Mouse (Mus musculus) left cerebral cortex, postnatal 25 days (tissue): Measurements from ENCODE around the gene Adarb1. TPM values are rescaled to one million over a fixed set of nuclear protein-coding genes. Genes with fewer than 3 reads are reported as not detected.
A peak's percentile ranks its signal among the peaks of the same experiment; 100 is the strongest.

Experiments used
- DNase-seq, 2 experiments: peaks; one replicate each; pipeline ENCODE4 v3.0.0; 2022; ENCODE audit warnings: low spot score in 2 of 2, mixed read lengths in 1 of 2
- intact Hi-C: fragments of 180-260 bp; cut with DNase I; formaldehyde crosslinking; loops from one replicate; pipeline ENCODE4 v1.15.1; 2025
- total RNA-seq, 2 experiments: library from RNA; stranded (reverse); gene quantifications; 2 replicates each; pipeline ENCODE4 v1.2.3; 2021

Adarb1 gene
- total RNA-seq, 2 experiments from 2014 or later: 123 to 147 TPM

- intact Hi-C loops: loop anchor here (5.0 kb wide), 1 partner anchor 44 kb away; no protein-coding TSS in a partner anchor
- DNase-seq: peak in 1 of 2 experiments; percentile 42
Measured at GRCm38 (mm10) chr10:77251223-77251783, 166.8 kb downstream of the Adarb1 start.

- intact Hi-C loops: no loop called here
- no peak for DNase-seq
Measured at GRCm38 (mm10) chr10:77247707-77248106, 170.4 kb downstream of the Adarb1 start.

- intact Hi-C loops: no loop called here
- DNase-seq: no peak
Measured at GRCm38 (mm10) chr10:77247048-77247447, 171.0 kb downstream of the Adarb1 start.

DNA sequence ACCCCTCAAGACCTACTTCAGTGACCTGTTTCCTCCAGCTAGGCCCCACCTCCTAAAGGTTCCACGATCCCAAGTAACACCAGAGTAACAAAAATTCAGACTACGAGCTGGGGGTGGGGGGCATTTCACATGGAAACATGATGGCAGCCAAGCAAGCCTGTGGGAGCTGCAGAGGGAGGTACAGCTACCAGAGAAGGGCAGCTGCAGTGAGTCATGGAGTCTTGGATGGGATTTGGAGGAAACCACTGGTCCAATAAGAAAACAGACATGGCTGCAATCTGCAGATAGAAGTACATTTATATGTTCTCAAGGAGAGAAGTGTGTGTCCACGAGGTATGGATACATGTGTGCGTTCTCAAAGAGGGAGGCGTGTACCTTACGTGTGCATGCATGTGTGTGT lies 173.3 kb downstream of the Adarb1 start:
- no peak for DNase-seq
- intact Hi-C loops: no loop called here

GRCm38 (mm10) chr10:77243572-77244161 lies 174.4 kb downstream of the Adarb1 start:
- DNase-seq: no peak
- intact Hi-C loops: no loop called here

DNA sequence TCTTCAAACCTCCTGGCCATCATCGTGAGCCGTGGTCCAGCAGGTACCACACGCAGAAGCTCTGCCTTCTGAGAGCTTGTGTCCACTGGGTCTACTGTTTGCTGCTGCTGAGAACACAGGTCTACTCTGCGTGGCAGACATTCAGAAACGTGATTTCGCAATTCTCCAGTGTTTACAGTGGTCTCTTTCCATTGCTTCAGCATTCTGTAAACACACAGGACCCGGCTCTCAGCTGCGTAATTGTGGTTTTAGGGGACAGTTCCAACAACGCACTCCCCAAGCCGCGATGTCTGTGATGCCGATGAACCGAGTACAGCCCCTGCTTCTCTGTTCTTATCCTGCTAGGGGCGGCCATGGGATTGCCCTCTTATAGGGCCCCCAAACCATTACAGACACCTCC lies 175.2 kb downstream of the Adarb1 start:
- DNase-seq: no peak
- intact Hi-C loops: no loop called here

GRCm38 (mm10) chr10:77242396-77242795 lies 175.7 kb downstream of the Adarb1 start:
- DNase-seq: no peak
- intact Hi-C loops: no loop called here

DNA sequence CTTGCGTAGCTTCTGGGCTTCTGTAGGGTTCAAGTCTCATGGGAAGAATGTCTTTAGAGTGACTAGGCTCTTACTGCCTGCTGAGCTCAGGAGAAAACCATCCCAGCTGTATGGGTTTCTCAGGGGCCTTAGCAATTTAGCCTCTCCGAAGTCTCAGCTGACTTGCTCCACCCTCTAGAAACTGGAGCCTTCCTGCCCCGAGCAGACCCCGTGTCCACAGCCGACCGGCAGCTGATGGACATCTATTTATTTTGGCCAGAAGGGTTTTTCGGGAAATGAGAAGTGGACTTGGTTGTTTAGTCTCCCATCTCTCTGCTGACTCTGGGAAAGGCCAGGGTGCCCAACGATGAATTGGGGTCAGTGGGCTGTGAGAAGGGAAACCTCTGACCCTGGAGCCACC lies 177.3 kb downstream of the Adarb1 start:
- no peak for DNase-seq
- intact Hi-C loops: no loop called here

Other genes with a start within 250 kb of the Adarb1 start
- 10 to 100 TPM; 32.8 to 35.9 TPM for gene Pofut2, start 159.1 kb downstream of the Adarb1 start, total RNA-seq
- gene Fam207a, start 97.5 kb upstream of the Adarb1 start, total RNA-seq: 10 to 100 TPM; 34.2 to 36.0 TPM
- 1 to 10 TPM; 2.9 to 3.6 TPM for gene Itgb2, start 112.0 kb upstream of the Adarb1 start, total RNA-seq
- 10 to 100 TPM; 71.0 to 87.6 TPM for gene Pttg1ip, start 163.4 kb upstream of the Adarb1 start, total RNA-seq
- gene Sumo3, start 187.8 kb upstream of the Adarb1 start, total RNA-seq: 100 to 1,000 TPM; 133 to 140 TPM
- 10 to 100 TPM; 14.2 to 16.3 TPM for gene Gm49325, start 187.9 kb upstream of the Adarb1 start, total RNA-seq
- 10 to 100 TPM; 43.7 to 51.3 TPM for gene Ube2g2, start 204.0 kb upstream of the Adarb1 start, total RNA-seq